Mouse (Mus musculus): ENCODE results near the gene Stt3b. TPM values are rescaled to one million over a fixed set of nuclear protein-coding genes. Genes with fewer than 3 reads are reported as not detected.

Gene Stt3b
- polyA plus RNA-seq, 1 experiment, result 270 TPM

DNA sequence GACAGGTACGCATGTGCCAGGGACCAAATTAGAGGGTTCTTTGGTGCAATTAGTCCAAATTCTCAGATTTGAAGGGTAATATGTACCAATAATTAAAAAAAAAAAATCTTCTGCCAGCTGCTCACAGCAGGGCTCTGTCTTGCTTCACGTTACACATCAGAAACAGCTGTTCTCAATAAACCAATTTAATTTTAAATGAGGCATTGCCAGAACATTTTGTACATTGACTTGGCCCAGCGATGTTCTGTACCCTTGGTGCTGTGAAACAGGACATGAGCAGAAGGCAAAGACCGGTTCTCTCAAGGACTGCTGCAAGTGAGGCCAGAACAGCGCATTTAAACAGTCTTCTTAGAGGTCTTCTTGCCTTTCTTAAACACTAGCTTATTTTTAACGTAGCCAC is 66.6 kb downstream of the Stt3b start:
- H3K36me3 ChIP-seq (ENCODE audit: control insufficient read depth, insufficient read depth, low read length), result peaks cover 1% of the 10 kb centered on the region; the same call in 1 of the 2 replicates

DNA sequence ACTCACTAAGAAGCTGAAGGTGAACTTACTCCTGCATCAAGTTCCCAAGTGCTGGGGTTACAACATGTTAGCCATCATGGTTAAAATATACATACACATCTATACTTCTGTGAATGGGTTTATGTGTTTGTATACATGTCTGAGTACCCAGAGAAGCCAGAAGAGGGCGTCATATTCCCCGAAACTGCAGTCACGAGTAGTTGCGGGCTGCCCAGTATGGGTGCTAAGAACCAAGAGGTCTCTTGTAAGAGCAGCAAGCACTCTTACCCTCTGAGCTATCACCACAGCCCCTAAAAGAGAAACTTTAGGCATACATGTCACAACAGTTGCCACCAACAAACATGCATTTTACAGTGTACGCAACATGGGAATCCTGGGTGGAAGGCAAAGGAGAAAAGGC is 70.4 kb downstream of the Stt3b start:
- Histone ChIP-seq H3K27ac (ENCODE audit: control insufficient read depth, insufficient read depth, low read depth, low read length) (no peak overlapping the region), H3K27me3 (ENCODE audit: control insufficient read depth, insufficient read depth, low read length) (no peaks in the 10 kb centered on the region), H3K4me1 (ENCODE audit: control insufficient read depth, insufficient read depth, low read length) (no peaks in the 10 kb centered on the region), H3K4me3 (ENCODE audit: control insufficient read depth, low read depth, low read length) (no peak overlapping the region), H3K36me3 (ENCODE audit: control insufficient read depth, insufficient read depth, low read length) (no peaks in the 10 kb centered on the region; the same call in 1 of the 2 replicates)
- no peak for TF ChIP-seq POLR2A (IDR thresholded peaks at IDR 0.05; ENCODE audit: control insufficient read depth, low read depth, low read length)
- no peak for TF ChIP-seq CTCF (IDR thresholded peaks at IDR 0.05; ENCODE audit: control insufficient read depth, insufficient read depth, insufficient replicate concordance, low read depth, low read length)

More for the DNA sequence above, 66.6 kb downstream of the Stt3b start:
- TF ChIP-seq CTCF (IDR thresholded peaks at IDR 0.05; ENCODE audit: control insufficient read depth, insufficient read depth, insufficient replicate concordance, low read depth, low read length), result no peak
- no peak for TF ChIP-seq POLR2A (IDR thresholded peaks at IDR 0.05; ENCODE audit: control insufficient read depth, low read depth, low read length)
- no peaks in the 10 kb centered on the region for H3K27me3 ChIP-seq (ENCODE audit: control insufficient read depth, insufficient read depth, low read length)
- no peak overlapping the region for H3K4me3 ChIP-seq (ENCODE audit: control insufficient read depth, low read depth, low read length)
- no peak overlapping the region for H3K27ac ChIP-seq (ENCODE audit: control insufficient read depth, insufficient read depth, low read depth, low read length)
- H3K4me1 ChIP-seq (ENCODE audit: control insufficient read depth, insufficient read depth, low read length), result no peaks in the 10 kb centered on the region

DNA sequence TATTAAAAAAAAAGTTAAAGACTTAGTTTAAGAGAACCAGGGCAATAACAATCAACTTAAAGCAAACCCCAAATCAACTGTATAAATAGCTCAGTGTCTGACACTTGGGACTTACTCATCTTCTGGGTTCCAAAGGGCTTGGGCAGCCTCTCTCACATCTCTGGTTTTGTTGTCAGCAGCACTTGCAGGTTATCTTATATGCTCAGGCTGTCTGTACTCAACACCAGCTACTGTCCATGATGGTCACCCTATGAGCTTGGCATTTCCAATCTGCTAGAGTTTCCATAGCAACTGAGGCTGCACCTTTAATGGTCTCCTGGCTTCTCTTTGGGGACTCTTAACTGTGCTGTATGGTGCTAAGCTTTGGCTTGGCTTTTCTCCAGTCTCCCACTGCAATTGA is 72.3 kb downstream of the Stt3b start:
- Histone ChIP-seq H3K4me3 (ENCODE audit: control insufficient read depth, low read depth, low read length) (no peak overlapping the region), H3K4me1 (ENCODE audit: control insufficient read depth, insufficient read depth, low read length) (no peaks in the 10 kb centered on the region), H3K36me3 (ENCODE audit: control insufficient read depth, insufficient read depth, low read length) (no peaks in the 10 kb centered on the region; the same call in 1 of the 2 replicates), H3K27ac (ENCODE audit: control insufficient read depth, insufficient read depth, low read depth, low read length) (no peak overlapping the region), H3K27me3 (ENCODE audit: control insufficient read depth, insufficient read depth, low read length) (no peaks in the 10 kb centered on the region)
- no peak for TF ChIP-seq CTCF (IDR thresholded peaks at IDR 0.05; ENCODE audit: control insufficient read depth, insufficient read depth, insufficient replicate concordance, low read depth, low read length)
- TF ChIP-seq POLR2A (IDR thresholded peaks at IDR 0.05; ENCODE audit: control insufficient read depth, low read depth, low read length), result no peak

DNA sequence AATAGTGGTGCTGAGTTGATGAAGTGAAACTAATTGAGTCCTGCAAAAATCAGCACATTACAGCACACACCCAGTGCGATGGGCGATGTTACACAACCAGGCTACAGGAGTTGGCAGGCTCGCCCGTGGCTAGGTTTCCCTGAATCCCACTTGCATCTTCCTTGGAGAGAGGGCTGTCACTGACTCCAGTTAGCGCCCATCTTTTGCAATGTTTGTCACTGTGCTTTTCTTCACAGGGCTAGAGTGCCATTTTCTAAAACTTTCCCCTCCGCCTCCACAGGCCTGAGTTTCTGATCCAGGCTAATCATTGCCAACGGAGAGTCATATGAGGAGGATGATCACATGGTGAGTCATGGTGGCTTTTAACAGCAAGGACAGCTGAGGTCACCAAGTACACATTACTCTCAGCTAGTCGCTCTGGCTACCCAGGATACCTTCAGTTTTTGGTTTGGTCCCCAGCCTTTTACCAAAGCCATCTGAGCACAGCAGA is 73.8 kb downstream of the Stt3b start:
- Histone ChIP-seq H3K27me3 (ENCODE audit: control insufficient read depth, insufficient read depth, low read length) (no peaks in the 10 kb centered on the region), H3K4me3 (ENCODE audit: control insufficient read depth, low read depth, low read length) (no peak overlapping the region), H3K36me3 (ENCODE audit: control insufficient read depth, insufficient read depth, low read length) (no peaks in the 10 kb centered on the region), H3K27ac (ENCODE audit: control insufficient read depth, insufficient read depth, low read depth, low read length) (no peak overlapping the region), H3K4me1 (ENCODE audit: control insufficient read depth, insufficient read depth, low read length) (no peaks in the 10 kb centered on the region)
- TF ChIP-seq POLR2A (IDR thresholded peaks at IDR 0.05; ENCODE audit: control insufficient read depth, low read depth, low read length) (no peak), CTCF (IDR thresholded peaks at IDR 0.05; ENCODE audit: control insufficient read depth, insufficient read depth, insufficient replicate concordance, low read depth, low read length) (no peak)

DNA sequence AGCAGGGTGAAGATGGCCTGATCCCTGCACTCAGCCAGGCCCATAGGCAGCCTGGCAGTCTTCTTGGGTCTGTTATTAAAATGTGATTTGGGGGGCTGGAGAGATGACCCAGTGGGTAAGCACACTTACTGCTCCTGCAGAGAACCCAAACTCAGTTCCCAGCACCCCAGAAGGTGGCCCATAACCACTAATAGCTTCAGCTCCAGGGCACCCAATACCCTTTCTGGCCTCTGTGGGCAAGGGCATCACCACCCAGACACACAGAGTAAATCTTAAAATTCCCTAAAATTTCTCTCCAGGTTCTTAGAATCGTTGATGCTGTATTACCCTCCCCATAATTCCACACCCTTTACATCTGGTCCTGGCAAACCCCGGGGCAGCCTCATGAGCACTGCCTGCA is 75.7 kb downstream of the Stt3b start:
- no peaks in the 10 kb centered on the region for H3K27me3 ChIP-seq (ENCODE audit: control insufficient read depth, insufficient read depth, low read length)
- H3K36me3 ChIP-seq (ENCODE audit: control insufficient read depth, insufficient read depth, low read length), result no peaks in the 10 kb centered on the region
- no peak overlapping the region for H3K27ac ChIP-seq (ENCODE audit: control insufficient read depth, insufficient read depth, low read depth, low read length)
- H3K4me1 ChIP-seq (ENCODE audit: control insufficient read depth, insufficient read depth, low read length), result no peaks in the 10 kb centered on the region
- H3K4me3 ChIP-seq (ENCODE audit: control insufficient read depth, low read depth, low read length), result no peak overlapping the region
- TF ChIP-seq CTCF (IDR thresholded peaks at IDR 0.05; ENCODE audit: control insufficient read depth, insufficient read depth, insufficient replicate concordance, low read depth, low read length) (no peak), POLR2A (IDR thresholded peaks at IDR 0.05; ENCODE audit: control insufficient read depth, low read depth, low read length) (no peak)

DNA sequence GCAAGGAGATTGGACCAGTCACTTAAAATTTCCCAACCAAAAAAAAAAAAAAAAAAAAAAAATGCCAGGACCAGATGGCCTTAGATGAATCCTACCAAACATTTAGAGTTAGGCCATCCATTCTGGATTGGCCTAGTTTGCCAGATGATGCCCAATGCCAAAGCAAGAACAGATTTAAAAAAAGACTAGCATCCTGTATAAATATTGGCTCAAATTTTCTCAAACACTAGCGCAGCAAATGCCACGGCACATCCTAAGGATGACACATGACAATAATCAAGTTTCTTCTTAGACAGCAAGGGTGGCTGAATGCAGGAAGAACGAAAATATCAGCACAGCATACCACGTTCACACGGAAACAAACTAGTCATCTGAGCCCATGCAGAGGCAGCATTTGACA is 76.5 kb downstream of the Stt3b start:
- no peak overlapping the region for H3K27ac ChIP-seq (ENCODE audit: control insufficient read depth, insufficient read depth, low read depth, low read length)
- no peak for TF ChIP-seq POLR2A (IDR thresholded peaks at IDR 0.05; ENCODE audit: control insufficient read depth, low read depth, low read length)
- no peak for TF ChIP-seq CTCF (IDR thresholded peaks at IDR 0.05; ENCODE audit: control insufficient read depth, insufficient read depth, insufficient replicate concordance, low read depth, low read length)
- no peaks in the 10 kb centered on the region for H3K27me3 ChIP-seq (ENCODE audit: control insufficient read depth, insufficient read depth, low read length)

DNA sequence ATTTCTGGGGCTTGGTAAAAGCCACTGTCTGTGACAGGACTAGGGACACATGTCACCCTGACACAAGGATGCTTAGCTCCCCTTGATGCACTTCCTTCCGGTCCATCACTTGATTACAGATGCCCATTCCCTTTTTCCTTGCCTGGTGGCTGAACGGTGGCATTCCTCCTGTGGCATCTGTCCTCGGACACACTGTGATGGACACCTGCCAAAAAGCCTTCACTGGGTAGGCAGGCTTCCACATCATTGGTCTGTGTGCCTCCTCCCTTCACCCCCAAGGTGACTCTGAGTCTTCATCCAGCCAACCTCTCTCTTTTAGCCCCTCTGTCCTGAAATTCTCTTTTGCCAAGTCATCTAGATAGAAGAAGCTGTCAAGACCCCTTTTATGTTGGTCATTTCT is 78.7 kb downstream of the Stt3b start:
- no peak for TF ChIP-seq CTCF (IDR thresholded peaks at IDR 0.05; ENCODE audit: control insufficient read depth, insufficient read depth, insufficient replicate concordance, low read depth, low read length)
- no peak for TF ChIP-seq POLR2A (IDR thresholded peaks at IDR 0.05; ENCODE audit: control insufficient read depth, low read depth, low read length)
- Histone ChIP-seq H3K27me3 (ENCODE audit: control insufficient read depth, insufficient read depth, low read length) (no peaks in the 10 kb centered on the region), H3K4me1 (ENCODE audit: control insufficient read depth, insufficient read depth, low read length) (no peaks in the 10 kb centered on the region)

More for the DNA sequence above, 76.5 kb downstream of the Stt3b start:
- no peak overlapping the region for H3K4me3 ChIP-seq (ENCODE audit: control insufficient read depth, low read depth, low read length)
- no peaks in the 10 kb centered on the region for H3K4me1 ChIP-seq (ENCODE audit: control insufficient read depth, insufficient read depth, low read length)
- H3K36me3 ChIP-seq (ENCODE audit: control insufficient read depth, insufficient read depth, low read length), result no peaks in the 10 kb centered on the region

DNA sequence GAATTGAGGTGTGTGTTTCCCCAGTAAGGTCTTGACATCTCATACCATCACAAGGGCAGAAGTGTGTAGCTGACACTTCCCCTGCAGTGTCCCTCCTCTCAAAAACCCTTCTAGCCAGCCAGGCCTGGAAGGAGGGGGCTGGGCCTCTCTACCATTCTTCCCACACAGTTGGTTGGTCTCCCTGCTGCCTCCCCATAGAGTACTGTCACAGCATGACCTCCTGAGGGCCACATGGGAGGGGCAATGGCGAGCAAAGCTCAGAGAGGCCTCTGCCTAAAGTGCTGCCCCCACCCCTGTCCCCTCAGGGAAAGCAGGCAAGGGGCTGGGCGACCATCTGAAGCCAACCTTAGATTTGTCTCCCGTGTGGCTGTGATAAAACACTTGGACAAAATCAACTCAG is 80.1 kb downstream of the Stt3b start:
- H3K27ac ChIP-seq (ENCODE audit: control insufficient read depth, insufficient read depth, low read depth, low read length), result no peak overlapping the region
- no peaks in the 10 kb centered on the region for H3K4me1 ChIP-seq (ENCODE audit: control insufficient read depth, insufficient read depth, low read length)
- H3K4me3 ChIP-seq (ENCODE audit: control insufficient read depth, low read depth, low read length), result no peak overlapping the region
- no peaks in the 10 kb centered on the region for H3K27me3 ChIP-seq (ENCODE audit: control insufficient read depth, insufficient read depth, low read length)
- TF ChIP-seq POLR2A (IDR thresholded peaks at IDR 0.05; ENCODE audit: control insufficient read depth, low read depth, low read length) (no peak), CTCF (IDR thresholded peaks at IDR 0.05; ENCODE audit: control insufficient read depth, insufficient read depth, insufficient replicate concordance, low read depth, low read length) (no peak)
- H3K36me3 ChIP-seq (ENCODE audit: control insufficient read depth, insufficient read depth, low read length), result no peaks in the 10 kb centered on the region

More for the DNA sequence above, 78.7 kb downstream of the Stt3b start:
- Histone ChIP-seq H3K27ac (ENCODE audit: control insufficient read depth, insufficient read depth, low read depth, low read length) (no peak overlapping the region), H3K36me3 (ENCODE audit: control insufficient read depth, insufficient read depth, low read length) (no peaks in the 10 kb centered on the region), H3K4me3 (ENCODE audit: control insufficient read depth, low read depth, low read length) (no peak overlapping the region)
